Mouse (Mus musculus): ENCODE results near the gene Scaf11. TPM values are rescaled to one million over a fixed set of nuclear protein-coding genes. Genes with fewer than 3 reads are reported as not detected.

Scaf11 gene
- polyA plus RNA-seq, 1 experiment from 2014 or later = 33.3 TPM

DNA sequence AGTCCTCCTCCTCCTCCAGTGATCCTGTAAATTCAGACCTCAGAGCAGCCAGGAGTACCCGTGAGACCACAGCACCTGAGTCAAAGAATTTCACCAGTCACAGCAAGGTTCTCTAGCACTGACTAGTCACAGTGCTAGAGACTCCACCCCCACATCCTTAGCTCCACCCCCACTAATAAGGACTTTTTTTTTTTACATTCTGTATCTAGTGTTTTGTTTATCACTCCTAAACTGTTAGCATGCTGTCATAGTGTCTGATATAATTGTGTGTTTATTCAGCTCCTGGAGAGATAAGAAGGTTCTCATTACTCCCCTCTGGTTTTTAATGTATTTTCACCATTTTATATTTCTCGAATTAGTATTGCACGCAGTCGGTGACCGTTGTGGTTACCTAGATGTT is 29.5 kb upstream of the Scaf11 start:
- Histone ChIP-seq H3K9me3 (replicated peaks; ENCODE audit: control insufficient read depth, low read length) (peaks cover 2% of the 10 kb centered on the region), H3K4me2 (ENCODE audit: low read depth, low read length) (no peak overlapping the region), H3K36me3 (ENCODE audit: control insufficient read depth, insufficient read depth) (no peaks in the 10 kb centered on the region), H3K27me3 (ENCODE audit: control insufficient read depth, insufficient read depth, low read depth, low read length) (no peaks in the 10 kb centered on the region), H3K27ac (ENCODE audit: low read length) (no peak overlapping the region), H3K4me1 (ENCODE audit: control insufficient read depth, low read depth, low read length) (no peaks in the 10 kb centered on the region; the same call in 1 of the 2 replicates), H3K9ac (ENCODE audit: low read depth, low read length) (no peak overlapping the region), H3K4me3 (ENCODE audit: low read depth, low read length) (no peak overlapping the region)
- ATAC-seq (ENCODE audit: low read depth) = no peak
- 70% methylated on average over 5 of the region's 5 CpGs for WGBS (ENCODE audit: insufficient replicate concordance)

- no peaks in the 10 kb centered on the region for H3K36me3 ChIP-seq (ENCODE audit: control insufficient read depth, insufficient read depth)
- no peaks in the 10 kb centered on the region for H3K27me3 ChIP-seq (ENCODE audit: control insufficient read depth, insufficient read depth, low read depth, low read length)
- no peak overlapping the region for H3K9ac ChIP-seq (ENCODE audit: low read depth, low read length)
- peak; percentile 45; the same call in 1 of the 2 replicates for ATAC-seq (ENCODE audit: low read depth)
- H3K27ac ChIP-seq (ENCODE audit: low read length) = no peak overlapping the region
- H3K4me3 ChIP-seq (ENCODE audit: low read depth, low read length) = no peak overlapping the region; the same call in 1 of the 2 replicates
- H3K4me2 ChIP-seq (ENCODE audit: low read depth, low read length) = peak overlapping the region; percentile 24
- no peaks in the 10 kb centered on the region for H3K9me3 ChIP-seq (replicated peaks; ENCODE audit: control insufficient read depth, low read length)
- 27% methylated on average over 20 of the region's 20 CpGs for WGBS (ENCODE audit: insufficient replicate concordance)
- no peaks in the 10 kb centered on the region; the same call in 1 of the 2 replicates for H3K4me1 ChIP-seq (ENCODE audit: control insufficient read depth, low read depth, low read length)
Measured at GRCm38 (mm10) chr15:96488941-96489786, 28.5 kb upstream of the Scaf11 start.

DNA sequence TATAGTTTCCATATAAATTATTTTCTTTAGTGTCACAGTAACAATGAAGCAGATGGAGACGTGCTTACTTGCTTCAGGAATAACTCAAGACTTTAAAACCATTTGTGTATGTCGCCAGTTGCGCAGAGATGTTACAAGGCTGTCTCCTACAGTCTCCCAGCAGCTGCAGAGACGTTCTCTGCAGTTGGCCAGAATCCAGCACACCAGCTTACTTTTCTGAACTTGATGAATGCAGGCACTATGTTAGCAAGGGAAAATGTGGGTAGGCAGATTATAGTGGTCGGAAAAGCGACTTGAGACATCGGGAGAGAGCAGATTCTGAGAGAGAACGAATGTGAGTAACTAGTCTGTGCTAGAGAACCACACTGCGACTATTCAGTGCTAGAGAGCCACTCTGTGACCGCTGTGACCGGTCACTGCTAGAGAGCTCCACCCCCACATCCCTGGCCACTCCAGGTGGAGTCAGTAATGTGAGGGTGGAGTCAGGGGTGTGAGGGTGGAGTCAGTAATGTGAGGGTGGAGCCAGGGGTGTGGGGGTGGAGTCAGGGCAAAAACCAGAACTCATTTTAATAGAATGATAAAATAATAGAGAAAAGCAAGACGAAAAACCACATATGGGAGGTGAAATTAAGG is 26.5 kb upstream of the Scaf11 start:
- ATAC-seq (ENCODE audit: low read depth) = peak; percentile 47; the same call in 1 of the 2 replicates

DNA sequence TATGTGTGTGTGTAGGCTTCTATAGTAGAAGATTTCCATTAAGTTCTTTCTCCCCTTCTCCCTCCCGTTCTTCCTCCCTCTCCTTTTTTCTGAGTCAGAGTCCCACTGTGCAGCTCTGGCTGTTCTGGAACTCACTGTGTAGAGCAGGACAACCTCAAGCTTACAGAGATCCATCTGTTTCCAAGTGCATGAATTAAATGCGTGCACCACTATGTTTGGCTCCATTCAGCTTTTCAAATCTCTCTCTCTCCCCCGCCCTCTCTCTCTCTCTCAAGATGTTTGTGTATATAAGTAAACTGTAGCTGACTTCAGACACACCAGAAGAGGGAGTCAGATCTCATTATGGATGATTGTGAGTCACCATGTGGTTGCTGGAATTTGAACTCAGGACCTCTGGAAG is 20.2 kb upstream of the Scaf11 start:
- WGBS (ENCODE audit: insufficient replicate concordance) = 78% methylated on average over 3 of the region's 3 CpGs
- H3K4me1 ChIP-seq (ENCODE audit: control insufficient read depth, low read depth, low read length) = no peaks in the 10 kb centered on the region; the same call in 1 of the 2 replicates
- no peak overlapping the region for H3K27ac ChIP-seq (ENCODE audit: low read length)
- H3K4me2 ChIP-seq (ENCODE audit: low read depth, low read length) = no peak overlapping the region
- H3K36me3 ChIP-seq (ENCODE audit: control insufficient read depth, insufficient read depth) = no peaks in the 10 kb centered on the region
- no peak overlapping the region for H3K4me3 ChIP-seq (ENCODE audit: low read depth, low read length)
- no peaks in the 10 kb centered on the region for H3K9me3 ChIP-seq (replicated peaks; ENCODE audit: control insufficient read depth, low read length)
- ATAC-seq (ENCODE audit: low read depth) = no peak
- no peaks in the 10 kb centered on the region for H3K27me3 ChIP-seq (ENCODE audit: control insufficient read depth, insufficient read depth, low read depth, low read length)
- H3K9ac ChIP-seq (ENCODE audit: low read depth, low read length) = no peak overlapping the region

More for the DNA sequence above, 26.5 kb upstream of the Scaf11 start:
- WGBS (ENCODE audit: insufficient replicate concordance) = 64% methylated on average over 12 of the region's 12 CpGs
- H3K27ac ChIP-seq (ENCODE audit: low read length) = no peak overlapping the region
- H3K36me3 ChIP-seq (ENCODE audit: control insufficient read depth, insufficient read depth) = no peaks in the 10 kb centered on the region
- H3K4me2 ChIP-seq (ENCODE audit: low read depth, low read length) = no peak overlapping the region
- H3K9me3 ChIP-seq (replicated peaks; ENCODE audit: control insufficient read depth, low read length) = no peaks in the 10 kb centered on the region
- no peak overlapping the region for H3K4me3 ChIP-seq (ENCODE audit: low read depth, low read length)
- H3K27me3 ChIP-seq (ENCODE audit: control insufficient read depth, insufficient read depth, low read depth, low read length) = no peaks in the 10 kb centered on the region
- H3K4me1 ChIP-seq (ENCODE audit: control insufficient read depth, low read depth, low read length) = no peaks in the 10 kb centered on the region; the same call in 1 of the 2 replicates
- H3K9ac ChIP-seq (ENCODE audit: low read depth, low read length) = no peak overlapping the region

- Histone ChIP-seq H3K4me2 (ENCODE audit: low read depth, low read length) (no peak overlapping the region), H3K27me3 (ENCODE audit: control insufficient read depth, insufficient read depth, low read depth, low read length) (no peaks in the 10 kb centered on the region), H3K9me3 (replicated peaks; ENCODE audit: control insufficient read depth, low read length) (no peaks in the 10 kb centered on the region), H3K4me3 (ENCODE audit: low read depth, low read length) (no peak overlapping the region), H3K4me1 (ENCODE audit: control insufficient read depth, low read depth, low read length) (no peaks in the 10 kb centered on the region; the same call in 1 of the 2 replicates), H3K9ac (ENCODE audit: low read depth, low read length) (no peak overlapping the region), H3K27ac (ENCODE audit: low read length) (no peak overlapping the region), H3K36me3 (ENCODE audit: control insufficient read depth, insufficient read depth) (no peaks in the 10 kb centered on the region)
- 71% methylated on average over 12 of the region's 12 CpGs for WGBS (ENCODE audit: insufficient replicate concordance)
- no peak for ATAC-seq (ENCODE audit: low read depth)
Measured at GRCm38 (mm10) chr15:96478006-96478405, 17.4 kb upstream of the Scaf11 start.

GRCm38 (mm10) chr15:96476359-96476758 is 15.7 kb upstream of the Scaf11 start:
- Histone ChIP-seq H3K4me1 (ENCODE audit: control insufficient read depth, low read depth, low read length) (no peaks in the 10 kb centered on the region; the same call in 1 of the 2 replicates), H3K27ac (ENCODE audit: low read length) (no peak overlapping the region), H3K4me3 (ENCODE audit: low read depth, low read length) (no peak overlapping the region), H3K36me3 (ENCODE audit: control insufficient read depth, insufficient read depth) (no peaks in the 10 kb centered on the region), H3K27me3 (ENCODE audit: control insufficient read depth, insufficient read depth, low read depth, low read length) (no peaks in the 10 kb centered on the region), H3K4me2 (ENCODE audit: low read depth, low read length) (no peak overlapping the region), H3K9ac (ENCODE audit: low read depth, low read length) (no peak overlapping the region), H3K9me3 (replicated peaks; ENCODE audit: control insufficient read depth, low read length) (no peaks in the 10 kb centered on the region)
- no peak for ATAC-seq (ENCODE audit: low read depth)
- 6% methylated on average over 7 of the region's 7 CpGs for WGBS (ENCODE audit: insufficient replicate concordance)

DNA sequence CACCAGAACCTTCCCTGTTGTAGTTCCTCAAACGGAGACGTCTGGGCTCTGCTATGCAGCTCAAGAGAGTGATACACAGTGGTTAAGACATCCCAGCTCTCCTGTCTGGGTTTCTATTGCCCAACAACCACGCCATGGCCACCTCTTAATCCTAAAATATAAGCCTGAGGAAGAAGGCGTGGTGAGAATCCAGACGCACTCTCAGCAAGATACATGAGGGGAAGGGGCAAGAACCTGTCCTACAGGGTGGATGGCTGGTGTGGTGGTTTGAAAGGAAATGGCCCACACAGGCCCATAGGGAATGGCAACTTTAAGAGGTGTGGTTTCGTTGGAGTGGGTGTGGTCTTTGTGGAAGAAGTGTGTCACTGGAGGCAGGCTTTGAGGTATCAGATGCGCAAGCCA is 14.9 kb upstream of the Scaf11 start:
- Histone ChIP-seq H3K9me3 (replicated peaks; ENCODE audit: control insufficient read depth, low read length) (no peaks in the 10 kb centered on the region), H3K4me3 (ENCODE audit: low read depth, low read length) (no peak overlapping the region), H3K9ac (ENCODE audit: low read depth, low read length) (no peak overlapping the region), H3K36me3 (ENCODE audit: control insufficient read depth, insufficient read depth) (no peaks in the 10 kb centered on the region), H3K27ac (ENCODE audit: low read length) (no peak overlapping the region), H3K27me3 (ENCODE audit: control insufficient read depth, insufficient read depth, low read depth, low read length) (no peaks in the 10 kb centered on the region), H3K4me1 (ENCODE audit: control insufficient read depth, low read depth, low read length) (no peaks in the 10 kb centered on the region; the same call in 1 of the 2 replicates), H3K4me2 (ENCODE audit: low read depth, low read length) (no peak overlapping the region)
- WGBS (ENCODE audit: insufficient replicate concordance) = 46% methylated on average over 7 of the region's 7 CpGs
- ATAC-seq (ENCODE audit: low read depth) = 0 out of 2 replicates have a peak, but pooled peaks have one; percentile 20

GRCm38 (mm10) chr15:96474325-96474955 is 13.8 kb upstream of the Scaf11 start:
- ATAC-seq (ENCODE audit: low read depth) = 0 out of 2 replicates have a peak, but pooled peaks have one; percentile 17
- Histone ChIP-seq H3K9me3 (replicated peaks; ENCODE audit: control insufficient read depth, low read length) (no peaks in the 10 kb centered on the region), H3K4me2 (ENCODE audit: low read depth, low read length) (peak overlapping the region; percentile 27), H3K4me3 (ENCODE audit: low read depth, low read length) (peak overlapping the region; percentile 8; the same call in 1 of the 2 replicates), H3K36me3 (ENCODE audit: control insufficient read depth, insufficient read depth) (no peaks in the 10 kb centered on the region), H3K27me3 (ENCODE audit: control insufficient read depth, insufficient read depth, low read depth, low read length) (no peaks in the 10 kb centered on the region), H3K4me1 (ENCODE audit: control insufficient read depth, low read depth, low read length) (no peaks in the 10 kb centered on the region; the same call in 1 of the 2 replicates), H3K27ac (ENCODE audit: low read length) (no peak overlapping the region), H3K9ac (ENCODE audit: low read depth, low read length) (no peak overlapping the region)
- 30% methylated on average over 20 of the region's 20 CpGs for WGBS (ENCODE audit: insufficient replicate concordance)

Data from liver, embryonic 16.5 days (tissue).